Mouse (Mus musculus) liver, postnatal 0 days (tissue): ENCODE results near the gene Fam189a2. TPM values are rescaled to one million over a fixed set of nuclear protein-coding genes. Genes with fewer than 3 reads are reported as not detected.

ENCODE experiments used
- ATAC-seq: fragments of 200-750 bp; cut with Nextera tagmentation; 2 replicates; pipeline ENCODE4 v1.8.0; 2017; ENCODE audit warnings: mild to moderate bottlenecking, moderate library complexity
- DNase-seq: peaks from one replicate; pipeline ENCODE4 v3.0.0-alpha.2; 2016
- H3K27ac ChIP-seq: fragments of 300-500 bp; sonication (generic); 2 replicates; pipeline ENCODE4 v1.5.1; 2014; ENCODE audit warnings: antibody characterized with exemption, moderate library complexity, mild to moderate bottlenecking, low read depth
- H3K27me3 ChIP-seq: fragments of 300-500 bp; sonication (generic); 2 replicates; pipeline ENCODE4 v1.6.1; 2014; ENCODE audit warnings: low read length, control low read depth, mixed read lengths; ENCODE audit not compliant: insufficient read depth
- H3K36me3 ChIP-seq: fragments of 300-500 bp; sonication (generic); replicated peaks from 2 replicates; pipeline ENCODE4 v1.6.1; 2014; ENCODE audit warnings: mild to moderate bottlenecking, control low read depth, low read length, moderate library complexity, mixed read lengths; ENCODE audit not compliant: insufficient read depth
- H3K4me1 ChIP-seq: fragments of 300-500 bp; sonication (generic); 2 replicates; pipeline ENCODE4 v1.6.1; 2014; ENCODE audit warnings: antibody characterized with exemption, mild to moderate bottlenecking, control low read depth; ENCODE audit not compliant: insufficient read depth
- H3K4me2 ChIP-seq: fragments of 300-500 bp; sonication (generic); 2 replicates; pipeline ENCODE4 v1.6.1; 2014; ENCODE audit warnings: low read depth, mild to moderate bottlenecking, low read length, moderate library complexity, mixed read lengths
- H3K4me3 ChIP-seq: fragments of 300-500 bp; sonication (generic); 2 replicates; pipeline ENCODE4 v1.5.1; 2014; ENCODE audit warnings: low read depth, low read length
- H3K9ac ChIP-seq: fragments of 300-500 bp; sonication (generic); replicated peaks from 2 replicates; pipeline ENCODE4 v1.6.1; 2014; ENCODE audit warnings: mild to moderate bottlenecking, moderate library complexity
- H3K9me3 ChIP-seq: fragments of 300-500 bp; sonication (generic); 2 replicates; pipeline ENCODE4 v1.6.1; 2016; ENCODE audit warnings: mild to moderate bottlenecking, control low read depth, low read length, mixed read lengths
- CTCF ChIP-seq: sonication (generic); IDR thresholded peaks from 2 replicates; pipeline ENCODE4 v1.5.1; 2016; ENCODE audit warnings: antibody characterized with exemption, low read depth
- EP300 ChIP-seq: IDR thresholded peaks from 2 replicates; pipeline ENCODE4 v1.6.1; 2016; ENCODE audit warnings: antibody characterized with exemption, low read depth, mild to moderate bottlenecking
- WGBS: fragments of 180-500 bp; shearing (Covaris S2); extraction: QIAGEN DNeasy Blood & Tissue Kit; methylation state at CpG from one replicate; pipeline ENCODE4 v1.1.7; 2014; ENCODE audit not compliant: insufficient replicate concordance; 5-methylcytosine and 5-hydroxymethylcytosine counted together
- polyA plus RNA-seq: library from polyadenylated mRNA; unstranded; fragments of >200 nt; fragmentation: Nextera tagmentation; extraction: Ambion mirVana; gene quantifications from 2 replicates; pipeline ENCODE4 v1.2.1, GENCODE M21; 2015

The Fam189a2 gene
- polyA plus RNA-seq, 1 experiment from 2014 or later: 0.11 TPM

DNA sequence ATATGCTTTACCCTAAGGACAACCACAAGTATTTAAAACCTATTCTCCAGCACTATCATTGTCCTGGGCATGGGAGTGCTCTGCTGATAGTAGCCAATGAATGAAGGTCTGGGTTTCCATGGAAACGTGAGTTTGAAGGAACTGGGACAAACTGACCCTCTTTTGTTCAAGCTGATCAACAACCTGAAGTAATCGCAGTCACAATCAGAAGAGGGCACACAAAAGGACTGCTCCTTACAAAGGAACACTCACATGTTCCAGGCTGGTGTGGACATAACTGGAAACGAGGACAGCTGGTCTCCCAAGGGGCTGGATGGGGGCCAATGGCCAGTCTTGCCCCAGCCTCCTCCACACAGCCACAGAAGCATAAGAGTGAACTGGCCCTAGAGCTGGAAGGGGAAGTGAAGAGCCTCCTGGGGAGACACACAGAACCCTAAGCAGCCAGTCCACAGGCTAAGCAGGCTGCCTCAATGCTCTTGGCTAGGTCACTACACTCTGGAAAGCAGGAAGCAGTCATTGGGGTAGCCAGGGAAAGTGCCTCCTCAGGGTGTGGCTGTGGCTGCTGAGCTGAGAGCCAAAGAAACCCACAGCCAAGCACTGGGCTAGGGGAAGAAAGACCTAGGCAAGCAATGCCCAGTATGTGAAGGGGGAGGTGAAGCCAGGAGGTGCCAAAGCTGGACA lies 14.0 kb downstream of the Fam189a2 start:
- ATAC-seq (no peak), DNase-seq (no peak)
- Histone ChIP-seq H3K4me2 (no peak overlapping the region), H3K4me3 (no peak overlapping the region), H3K36me3 (no peaks in the 10 kb centered on the region), H3K9me3 (no peaks in the 10 kb centered on the region), H3K27me3 (no peaks in the 10 kb centered on the region), H3K4me1 (no peaks in the 10 kb centered on the region), H3K27ac (no peak overlapping the region), H3K9ac (no peak overlapping the region)
- no peak for TF ChIP-seq EP300
- no peak for TF ChIP-seq CTCF
- WGBS: 44% methylated on average over 3 of the region's 3 CpGs

GRCm38 (mm10) chr19:24013241-24013640 lies 17.6 kb downstream of the Fam189a2 start:
- ATAC-seq (no peak), DNase-seq (no peak)
- Histone ChIP-seq H3K27me3 (no peaks in the 10 kb centered on the region), H3K36me3 (no peaks in the 10 kb centered on the region), H3K4me2 (no peak overlapping the region), H3K9me3 (no peaks in the 10 kb centered on the region), H3K9ac (no peak overlapping the region), H3K27ac (no peak overlapping the region), H3K4me1 (no peaks in the 10 kb centered on the region), H3K4me3 (no peak overlapping the region)
- WGBS: 76% methylated on average over 3 of the region's 3 CpGs
- TF ChIP-seq EP300 (no peak), CTCF (no peak)

- TF ChIP-seq EP300: no peak
- TF ChIP-seq CTCF: no peak
- WGBS: 87% methylated on average over 8 of the region's 8 CpGs
Observed at GRCm38 (mm10) chr19:24012479-24012878, 18.3 kb downstream of the Fam189a2 start.

GRCm38 (mm10) chr19:24007638-24008360 lies 23.0 kb downstream of the Fam189a2 start:
- H3K36me3 ChIP-seq: no peaks in the 10 kb centered on the region
- no peaks in the 10 kb centered on the region for H3K4me1 ChIP-seq
- no peak overlapping the region for H3K9ac ChIP-seq
- H3K27ac ChIP-seq: no peak overlapping the region
- WGBS: 48% methylated on average over 4 of the region's 4 CpGs
- TF ChIP-seq CTCF (no peak), EP300 (no peak)
- no peaks in the 10 kb centered on the region for H3K9me3 ChIP-seq
- DNase-seq (no peak), ATAC-seq (no peak)
- no peaks in the 10 kb centered on the region for H3K27me3 ChIP-seq
- H3K4me3 ChIP-seq: no peak overlapping the region
- H3K4me2 ChIP-seq: no peak overlapping the region

More at GRCm38 (mm10) chr19:24012479-24012878, 18.3 kb downstream of the Fam189a2 start:
- Histone ChIP-seq H3K4me1 (no peaks in the 10 kb centered on the region), H3K4me3 (no peak overlapping the region), H3K9ac (no peak overlapping the region), H3K4me2 (no peak overlapping the region), H3K27me3 (no peaks in the 10 kb centered on the region), H3K36me3 (no peaks in the 10 kb centered on the region), H3K27ac (no peak overlapping the region), H3K9me3 (no peaks in the 10 kb centered on the region)
- no peak for ATAC-seq
- no peak for DNase-seq

DNA sequence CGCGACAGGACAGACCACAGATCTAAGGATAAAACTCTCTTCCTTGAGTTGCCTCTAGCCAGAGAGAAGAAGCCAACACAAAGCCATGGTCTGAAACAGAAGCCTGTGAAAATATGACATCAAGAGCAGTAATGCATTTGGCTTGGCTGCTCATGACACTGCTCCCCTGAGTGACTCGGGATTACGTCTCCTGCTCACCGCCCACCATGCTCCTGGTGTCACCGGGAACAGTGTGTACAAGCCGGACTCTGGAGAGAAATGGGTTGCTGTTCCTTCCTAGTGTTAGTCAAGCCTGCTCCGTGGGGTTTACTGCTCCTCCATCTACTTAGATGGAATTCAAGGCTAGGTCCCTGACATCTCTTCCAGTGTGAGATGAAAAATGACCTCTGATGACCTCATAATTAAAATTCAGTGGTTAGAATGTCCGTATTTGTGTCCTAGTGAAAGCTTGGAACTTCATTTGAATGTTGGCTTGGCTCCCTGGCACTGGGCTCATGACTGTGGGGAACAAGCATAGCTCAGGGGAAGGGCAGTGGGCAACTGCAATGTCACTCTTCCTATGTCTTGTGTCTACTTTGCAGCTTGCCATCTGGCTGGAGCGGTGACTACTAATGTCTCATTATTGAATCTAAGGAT lies 23.7 kb downstream of the Fam189a2 start:
- H3K27me3 ChIP-seq: no peaks in the 10 kb centered on the region
- H3K9me3 ChIP-seq: no peaks in the 10 kb centered on the region
- DNase-seq (no peak), ATAC-seq (no peak)
- H3K4me1 ChIP-seq: no peaks in the 10 kb centered on the region
- TF ChIP-seq CTCF: no peak
- no peak for TF ChIP-seq EP300
- H3K9ac ChIP-seq: no peak overlapping the region
- no peak overlapping the region for H3K4me2 ChIP-seq
- H3K4me3 ChIP-seq: no peak overlapping the region
- H3K36me3 ChIP-seq: no peaks in the 10 kb centered on the region
- H3K27ac ChIP-seq: no peak overlapping the region
- WGBS: 79% methylated on average over 10 of the region's 10 CpGs

GRCm38 (mm10) chr19:23995766-23996399 lies 34.9 kb downstream of the Fam189a2 start:
- Histone ChIP-seq H3K4me1 (no peaks in the 10 kb centered on the region), H3K9me3 (no peaks in the 10 kb centered on the region), H3K27me3 (no peaks in the 10 kb centered on the region), H3K27ac (no peak overlapping the region), H3K4me2 (no peak overlapping the region), H3K36me3 (no peaks in the 10 kb centered on the region), H3K9ac (no peak overlapping the region), H3K4me3 (no peak overlapping the region)
- TF ChIP-seq EP300: no peak
- TF ChIP-seq CTCF: no peak
- 86% methylated on average over 10 of the region's 10 CpGs for WGBS
- ATAC-seq (no peak), DNase-seq (no peak)
